Mouse (Mus musculus) lung, embryonic 14.5 days (tissue): Measurements from ENCODE around the gene Gm29666. TPM values are rescaled to one million over a fixed set of nuclear protein-coding genes. Genes with fewer than 3 reads are reported as not detected.
A peak's percentile ranks its signal among the peaks of the same experiment; 100 is the strongest.
"Not testable (repeated sequence)": the region's sequence is repeated elsewhere in the genome, so short reads cannot be mapped to it uniquely, and the experiment has no call there.

Experiments
- ATAC-seq: fragments of 200-750 bp; cut with Nextera tagmentation; 2 replicates; pipeline ENCODE4 v1.8.0; 2017; ENCODE audit warnings: mild to moderate bottlenecking, moderate TSS enrichment, moderate library complexity; ENCODE audit not compliant: insufficient read depth
- DNase-seq: peaks from one replicate; pipeline ENCODE4 v3.0.0-alpha.2; 2015
- H3K27ac ChIP-seq: fragments of 300-500 bp; sonication (generic); 2 replicates; pipeline ENCODE4 v1.5.1; 2014; ENCODE audit warnings: low read depth, mild to moderate bottlenecking, moderate library complexity
- H3K27me3 ChIP-seq: fragments of 300-500 bp; sonication (generic); 2 replicates; pipeline ENCODE4 v1.6.1; 2014; ENCODE audit warnings: low read length, control low read depth; ENCODE audit not compliant: insufficient read depth
- H3K36me3 ChIP-seq: fragments of 300-500 bp; sonication (generic); 2 replicates; pipeline ENCODE4 v1.6.1; 2014; ENCODE audit warnings: control low read depth; ENCODE audit not compliant: insufficient read depth
- H3K4me1 ChIP-seq: fragments of 300-500 bp; sonication (generic); 2 replicates; pipeline ENCODE4 v1.6.1; 2014; ENCODE audit warnings: antibody characterized with exemption, control low read depth; ENCODE audit not compliant: insufficient read depth
- H3K4me2 ChIP-seq: fragments of 300-500 bp; sonication (generic); 2 replicates; pipeline ENCODE4 v1.6.1; 2014; ENCODE audit warnings: mild to moderate bottlenecking
- H3K4me3 ChIP-seq: fragments of 300-500 bp; sonication (generic); 2 replicates; pipeline ENCODE4 v1.5.1; 2014; ENCODE audit warnings: low read depth, low read length
- H3K9ac ChIP-seq: fragments of 300-500 bp; sonication (generic); 2 replicates; pipeline ENCODE4 v1.6.1; 2014
- H3K9me3 ChIP-seq: fragments of 300-500 bp; sonication (generic); 2 replicates; pipeline ENCODE4 v1.6.1; 2016; ENCODE audit warnings: low read depth, low read length, control low read depth
- CTCF ChIP-seq: IDR thresholded peaks from 2 replicates; pipeline ENCODE4 v1.5.1; 2016; ENCODE audit warnings: antibody characterized with exemption, low read depth
- WGBS: fragments of 180-500 bp; shearing (Covaris S2); extraction: QIAGEN DNeasy Blood & Tissue Kit; methylation state at CpG from one replicate; pipeline ENCODE4 v1.1.7; 2014; 5-methylcytosine and 5-hydroxymethylcytosine counted together
- polyA plus RNA-seq: library from polyadenylated mRNA; unstranded; fragments of >200 nt; fragmentation: Nextera tagmentation; extraction: Ambion mirVana; gene quantifications from 2 replicates; pipeline ENCODE4 v1.2.1, GENCODE M21; 2014

Gene Gm29666
- polyA plus RNA-seq, 1 experiment from 2014 or later, result 0.63 TPM

DNA sequence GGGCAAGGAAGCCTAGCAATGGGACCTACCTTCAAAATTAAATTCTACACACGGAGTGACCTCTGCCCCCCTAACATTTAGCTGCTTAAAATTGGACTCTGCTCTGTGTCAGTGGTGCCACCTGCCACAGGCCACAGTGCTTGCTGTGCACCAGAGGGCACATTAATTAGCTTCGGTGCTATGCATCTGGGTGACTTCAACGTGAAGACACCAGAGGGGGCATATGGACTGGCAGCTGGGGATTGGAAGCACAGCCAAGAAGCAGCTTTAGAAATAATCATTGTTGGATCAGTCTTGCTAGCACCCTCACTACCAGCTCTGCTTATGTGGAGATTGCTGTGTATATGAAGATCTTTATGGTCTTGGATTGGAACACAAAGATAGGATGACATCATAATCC lies 6.6 kb downstream of the Gm29666 start:
- Histone ChIP-seq H3K27ac (no peak overlapping the region), H3K4me2 (no peak overlapping the region), H3K4me3 (no peak overlapping the region), H3K36me3 (no peaks in the 10 kb centered on the region), H3K9me3 (no peaks in the 10 kb centered on the region), H3K4me1 (no peaks in the 10 kb centered on the region), H3K9ac (no peak overlapping the region), H3K27me3 (no peaks in the 10 kb centered on the region)
- DNase-seq (no peak), ATAC-seq (no peak)
- TF ChIP-seq CTCF, result no peak
- 89% methylated on average over 3 of the region's 3 CpGs for WGBS

DNA sequence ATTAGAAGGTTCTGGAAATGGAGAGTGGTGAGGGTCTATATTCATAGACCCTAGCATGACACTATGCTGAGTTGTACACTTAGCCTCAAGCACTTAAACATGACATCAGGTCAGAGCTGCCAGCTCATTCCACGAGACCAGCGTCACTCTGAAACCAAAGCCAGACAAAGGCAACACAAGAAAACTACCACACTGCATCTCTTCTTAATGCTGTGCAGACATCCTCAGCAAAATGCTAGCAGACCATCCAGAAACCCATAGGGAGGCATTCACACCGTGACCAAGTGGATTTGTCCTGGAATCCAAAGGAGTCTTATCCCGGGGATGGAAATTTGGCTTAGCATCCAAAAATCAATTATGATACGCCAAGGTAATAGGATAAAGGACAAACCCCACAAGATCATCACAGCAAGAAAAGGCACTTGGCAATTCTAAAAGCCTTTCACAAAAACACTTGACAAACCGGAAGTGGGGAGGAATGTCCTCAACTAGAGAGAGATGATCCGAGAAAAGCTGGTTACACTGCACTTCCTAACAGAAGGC lies 15.9 kb downstream of the Gm29666 start:
- H3K9me3 ChIP-seq, result no peaks in the 10 kb centered on the region
- H3K4me3 ChIP-seq, result no peak overlapping the region
- no peaks in the 10 kb centered on the region for H3K27me3 ChIP-seq
- 69% methylated on average over 7 of the region's 7 CpGs for WGBS
- DNase-seq, result no peak
- no peaks in the 10 kb centered on the region for H3K36me3 ChIP-seq
- H3K27ac ChIP-seq, result no peak overlapping the region
- ATAC-seq, result no peak
- H3K4me2 ChIP-seq, result no peak overlapping the region
- H3K9ac ChIP-seq, result no peak overlapping the region
- H3K4me1 ChIP-seq, result no peaks in the 10 kb centered on the region
- TF ChIP-seq CTCF, result no peak

DNA sequence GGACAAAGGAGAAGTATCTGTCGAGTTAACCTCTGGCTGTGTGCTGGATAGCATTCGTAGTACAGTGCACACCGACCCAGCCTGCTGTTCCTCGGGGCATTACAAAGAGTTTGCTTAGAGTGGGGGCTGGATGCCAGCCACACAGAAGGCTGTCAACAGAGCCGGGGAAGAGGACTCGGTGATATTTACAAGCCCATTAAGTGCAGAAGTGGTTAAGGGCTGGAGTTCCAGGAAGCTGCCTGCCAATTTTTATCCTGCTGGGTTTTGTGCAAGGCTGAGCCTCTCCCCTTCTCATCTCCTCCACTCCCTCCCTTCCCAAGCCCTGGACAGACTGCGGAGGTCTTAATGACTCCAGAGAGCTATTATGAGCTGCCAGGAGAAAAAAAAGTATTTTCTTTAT lies 21.8 kb downstream of the Gm29666 start:
- Histone ChIP-seq H3K9ac (no peak overlapping the region), H3K36me3 (no peaks in the 10 kb centered on the region), H3K27me3 (no peaks in the 10 kb centered on the region), H3K4me3 (no peak overlapping the region), H3K4me1 (no peaks in the 10 kb centered on the region), H3K27ac (no peak overlapping the region), H3K4me2 (peak overlapping the region; percentile 3; the same call in 1 of the 2 replicates), H3K9me3 (no peaks in the 10 kb centered on the region)
- 19% methylated on average over 7 of the region's 7 CpGs for WGBS
- ATAC-seq (peak; percentile 38; the same call in 1 of the 2 replicates), DNase-seq (peak; percentile 65)
- TF ChIP-seq CTCF, result no peak

GRCm38 (mm10) chr15:84896664-84897063 lies 23.2 kb downstream of the Gm29666 start:
- no peaks in the 10 kb centered on the region for H3K9me3 ChIP-seq
- no peaks in the 10 kb centered on the region for H3K36me3 ChIP-seq
- ATAC-seq (no peak), DNase-seq (no peak)
- H3K27me3 ChIP-seq, result no peaks in the 10 kb centered on the region
- no peak for TF ChIP-seq CTCF
- 67% methylated on average over 1 of the region's 1 CpGs for WGBS
- H3K27ac ChIP-seq, result no peak overlapping the region
- H3K9ac ChIP-seq, result no peak overlapping the region
- no peak overlapping the region for H3K4me3 ChIP-seq
- H3K4me2 ChIP-seq, result no peak overlapping the region
- H3K4me1 ChIP-seq, result no peaks in the 10 kb centered on the region

DNA sequence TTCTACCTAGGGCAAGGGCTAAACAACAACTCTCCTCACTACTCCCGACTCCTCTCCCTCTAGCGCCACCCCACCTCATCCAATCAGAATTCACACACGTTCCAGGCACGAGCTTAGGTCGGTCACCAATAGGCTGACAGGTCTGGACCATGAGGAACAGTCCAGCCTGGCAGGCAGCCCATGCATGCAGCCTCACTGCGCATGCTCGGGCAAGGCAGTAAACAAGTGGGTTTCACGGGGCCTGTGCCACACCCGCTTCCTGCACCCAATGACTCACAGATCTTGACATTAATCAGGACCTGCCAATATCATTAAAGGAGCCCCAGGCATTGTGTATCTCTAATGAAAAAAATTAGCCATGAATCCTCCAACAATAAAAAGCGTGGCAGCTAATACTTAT lies 23.6 kb downstream of the Gm29666 start:
- H3K27me3 ChIP-seq, H3K4me1 ChIP-seq, H3K36me3 ChIP-seq, H3K9me3 ChIP-seq, H3K27ac ChIP-seq, DNase-seq, H3K4me3 ChIP-seq, H3K4me2 ChIP-seq, ATAC-seq, H3K9ac ChIP-seq: not testable (repeated sequence)
- 66% methylated on average over 10 of the region's 10 CpGs for WGBS

DNA sequence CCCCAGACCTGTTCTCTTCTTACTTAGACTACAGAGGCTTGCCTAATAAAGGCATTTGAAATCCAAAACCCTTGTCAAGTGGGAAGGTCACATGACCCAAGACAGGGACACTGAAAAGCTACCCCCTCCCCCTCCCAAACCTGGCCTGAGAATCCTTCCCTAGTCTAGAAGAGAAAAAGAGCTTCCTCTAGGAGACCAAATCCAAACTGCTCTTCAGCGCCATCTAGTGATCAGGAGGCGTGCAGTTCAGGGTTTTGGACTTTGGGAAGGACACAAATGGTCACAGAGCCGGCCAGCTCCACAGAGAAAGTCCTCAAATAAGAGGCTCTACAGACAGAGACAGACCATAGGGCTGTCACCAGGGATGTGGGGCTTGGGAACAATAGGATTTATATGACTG lies 28.2 kb downstream of the Gm29666 start:
- no peak overlapping the region for H3K4me3 ChIP-seq
- H3K9ac ChIP-seq, result no peak overlapping the region
- no peak overlapping the region for H3K27ac ChIP-seq
- ATAC-seq (no peak; the same call in 1 of the 2 replicates), DNase-seq (peak; percentile 91)
- no peaks in the 10 kb centered on the region for H3K9me3 ChIP-seq
- no peaks in the 10 kb centered on the region for H3K27me3 ChIP-seq
- no peaks in the 10 kb centered on the region for H3K36me3 ChIP-seq
- TF ChIP-seq CTCF, result peak; percentile 88
- WGBS, result 3% methylated on average over 3 of the region's 3 CpGs
- H3K4me2 ChIP-seq, result no peak overlapping the region
- H3K4me1 ChIP-seq, result no peaks in the 10 kb centered on the region

- H3K36me3 ChIP-seq, result no peaks in the 10 kb centered on the region
- ATAC-seq (no peak), DNase-seq (no peak)
- WGBS, result 47% methylated on average over 3 of the region's 3 CpGs
- no peak overlapping the region for H3K4me2 ChIP-seq
- no peaks in the 10 kb centered on the region for H3K9me3 ChIP-seq
- no peaks in the 10 kb centered on the region for H3K27me3 ChIP-seq
- TF ChIP-seq CTCF, result no peak
- no peak overlapping the region for H3K9ac ChIP-seq
- no peak overlapping the region for H3K27ac ChIP-seq
- no peak overlapping the region for H3K4me3 ChIP-seq
- no peaks in the 10 kb centered on the region for H3K4me1 ChIP-seq
Observed at GRCm38 (mm10) chr15:84891246-84891645, 28.6 kb downstream of the Gm29666 start.

- no peak overlapping the region for H3K4me3 ChIP-seq
- 58% methylated on average over 12 of the region's 12 CpGs for WGBS
- TF ChIP-seq CTCF, result no peak
Observed at GRCm38 (mm10) chr15:84888066-84888465, 31.8 kb downstream of the Gm29666 start.

More at GRCm38 (mm10) chr15:84888066-84888465, 31.8 kb downstream of the Gm29666 start:
- Histone ChIP-seq H3K4me1 (no peaks in the 10 kb centered on the region), H3K9me3 (no peaks in the 10 kb centered on the region), H3K27ac (no peak overlapping the region), H3K4me2 (no peak overlapping the region), H3K27me3 (no peaks in the 10 kb centered on the region), H3K9ac (no peak overlapping the region), H3K36me3 (no peaks in the 10 kb centered on the region)
- DNase-seq (no peak), ATAC-seq (no peak)
